Mouse (Mus musculus): ENCODE data around the gene Irak4. TPM values are rescaled to one million over a fixed set of nuclear protein-coding genes. Genes with fewer than 3 reads are reported as not detected.
A peak's percentile ranks its signal among the peaks of the same experiment; 100 is the strongest.

The Irak4 gene
- polyA plus RNA-seq (2015; fragmentation: Nextera tagmentation; extraction: Ambion mirVana), result 1.7 and 1.8 TPM in 2 replicates

- Histone ChIP-seq H3K36me3 (ENCODE audit: poor library complexity, severe bottlenecking) (no peaks in the 10 kb centered on the region), H3K27ac (no peak within 1 kb of the TSS)
- 0% methylated on average over 44 of the region's 45 CpGs for WGBS
These were observed at the start of gene Irak4, which contains the start of gene Pus7l for GRCm38 (mm10) chr15:94543409-94544051. Gene Irak4 (plus strand): TSS chr15:94543643. Gene Pus7l (minus strand): TSS chr15:94543547.

GRCm38 (mm10) chr15:94494445-94494844 lies 49.0 kb upstream of the Irak4 start:
- no peaks in the 10 kb centered on the region for H3K9me3 ChIP-seq (replicated peaks)
- no peak overlapping the region for H3K27ac ChIP-seq
- no peaks in the 10 kb centered on the region for H3K27me3 ChIP-seq
- ATAC-seq, result no peak
- no peaks in the 10 kb centered on the region for H3K4me1 ChIP-seq
- no peak overlapping the region for H3K9ac ChIP-seq
- 92% methylated on average over 1 of the region's 1 CpGs for WGBS
- no peak overlapping the region for H3K4me3 ChIP-seq
- no peak overlapping the region for H3K4me2 ChIP-seq
- no peaks in the 10 kb centered on the region for H3K36me3 ChIP-seq (ENCODE audit: poor library complexity, severe bottlenecking)

More at GRCm38 (mm10) chr15:94543409-94544051, at the start of gene Irak4, which contains the start of gene Pus7l:
- peak; percentile 99 for ATAC-seq
- Histone ChIP-seq H3K4me3 (peak within 1 kb of the TSS; percentile 80), H3K9me3 (replicated peaks) (no peaks in the 10 kb centered on the region), H3K9ac (peak within 1 kb of the TSS; percentile 73), H3K4me2 (peak within 1 kb of the TSS; percentile 71), H3K27me3 (no peaks in the 10 kb centered on the region), H3K4me1 (peaks cover 7% of the 10 kb centered on the region)

- no peak for ATAC-seq
- H3K27ac ChIP-seq, result no peak overlapping the region
- no peaks in the 10 kb centered on the region for H3K27me3 ChIP-seq
- no peak overlapping the region for H3K4me2 ChIP-seq
- H3K9me3 ChIP-seq (replicated peaks), result no peaks in the 10 kb centered on the region
- H3K9ac ChIP-seq, result no peak overlapping the region
- H3K36me3 ChIP-seq (ENCODE audit: poor library complexity, severe bottlenecking), result no peaks in the 10 kb centered on the region
- 77% methylated on average over 10 of the region's 10 CpGs for WGBS
- H3K4me1 ChIP-seq, result no peaks in the 10 kb centered on the region
- no peak overlapping the region for H3K4me3 ChIP-seq
These were observed 47.5 kb upstream of the Irak4 start for GRCm38 (mm10) chr15:94495936-94496335.

- no peaks in the 10 kb centered on the region for H3K36me3 ChIP-seq (ENCODE audit: poor library complexity, severe bottlenecking)
- WGBS, result 92% methylated on average over 1 of the region's 1 CpGs
- H3K9me3 ChIP-seq (replicated peaks), result no peaks in the 10 kb centered on the region
- H3K9ac ChIP-seq, result no peak overlapping the region
- no peak overlapping the region for H3K27ac ChIP-seq
- H3K4me2 ChIP-seq, result no peak overlapping the region
- ATAC-seq, result no peak
- H3K4me3 ChIP-seq, result no peak overlapping the region
- H3K4me1 ChIP-seq, result peaks cover 8% of the 10 kb centered on the region
- no peaks in the 10 kb centered on the region for H3K27me3 ChIP-seq
These were observed 44.2 kb upstream of the Irak4 start for GRCm38 (mm10) chr15:94499260-94499659.

GRCm38 (mm10) chr15:94503451-94504215 lies 39.8 kb upstream of the Irak4 start:
- H3K9me3 ChIP-seq (replicated peaks), result no peaks in the 10 kb centered on the region
- no peaks in the 10 kb centered on the region for H3K36me3 ChIP-seq (ENCODE audit: poor library complexity, severe bottlenecking)
- H3K27ac ChIP-seq, result no peak overlapping the region
- no peaks in the 10 kb centered on the region for H3K27me3 ChIP-seq
- H3K9ac ChIP-seq, result no peak overlapping the region
- H3K4me3 ChIP-seq, result no peak overlapping the region
- H3K4me2 ChIP-seq, result no peak overlapping the region
- ATAC-seq, result peak; percentile 33; the same call in 1 of the 2 replicates
- H3K4me1 ChIP-seq, result peaks cover 11% of the 10 kb centered on the region
- 56% methylated on average over 12 of the region's 12 CpGs for WGBS

- Histone ChIP-seq H3K27me3 (no peaks in the 10 kb centered on the region), H3K36me3 (ENCODE audit: poor library complexity, severe bottlenecking) (peaks cover 2% of the 10 kb centered on the region; the same call in 1 of the 2 replicates), H3K4me2 (no peak overlapping the region), H3K9me3 (replicated peaks) (no peaks in the 10 kb centered on the region), H3K4me3 (no peak overlapping the region), H3K4me1 (no peaks in the 10 kb centered on the region), H3K27ac (no peak overlapping the region), H3K9ac (no peak overlapping the region)
- WGBS, result 80% methylated on average over 16 of the region's 16 CpGs
- no peak for ATAC-seq
These were observed 25.4 kb upstream of the Irak4 start for GRCm38 (mm10) chr15:94517913-94518491.

- Histone ChIP-seq H3K9ac (no peak overlapping the region), H3K9me3 (replicated peaks) (no peaks in the 10 kb centered on the region), H3K27me3 (no peaks in the 10 kb centered on the region), H3K4me1 (no peaks in the 10 kb centered on the region), H3K4me2 (no peak overlapping the region), H3K36me3 (ENCODE audit: poor library complexity, severe bottlenecking) (peaks cover 6% of the 10 kb centered on the region; the same call in 1 of the 2 replicates), H3K27ac (no peak overlapping the region), H3K4me3 (no peak overlapping the region)
- 48% methylated on average over 9 of the region's 9 CpGs for WGBS
- ATAC-seq, result peak; percentile 67
These were observed 23.1 kb upstream of the Irak4 start for GRCm38 (mm10) chr15:94520205-94520900.

- Histone ChIP-seq H3K27ac (no peak overlapping the region), H3K27me3 (no peaks in the 10 kb centered on the region), H3K4me2 (no peak overlapping the region), H3K9ac (no peak overlapping the region), H3K9me3 (replicated peaks) (no peaks in the 10 kb centered on the region), H3K4me1 (no peaks in the 10 kb centered on the region), H3K36me3 (ENCODE audit: poor library complexity, severe bottlenecking) (peaks cover 6% of the 10 kb centered on the region; the same call in 1 of the 2 replicates), H3K4me3 (no peak overlapping the region)
- 0 out of 2 replicates have a peak, but pooled peaks have one; percentile 16 for ATAC-seq
- 83% methylated on average over 5 of the region's 5 CpGs for WGBS
These were observed 22.5 kb upstream of the Irak4 start for GRCm38 (mm10) chr15:94520959-94521358.

- no peak overlapping the region for H3K4me3 ChIP-seq
- no peaks in the 10 kb centered on the region for H3K27me3 ChIP-seq
- no peaks in the 10 kb centered on the region for H3K9me3 ChIP-seq (replicated peaks)
- no peaks in the 10 kb centered on the region for H3K4me1 ChIP-seq
- no peak for ATAC-seq
- no peak overlapping the region for H3K9ac ChIP-seq
- peaks cover 6% of the 10 kb centered on the region; the same call in 1 of the 2 replicates for H3K36me3 ChIP-seq (ENCODE audit: poor library complexity, severe bottlenecking)
- H3K27ac ChIP-seq, result no peak overlapping the region
- 91% methylated on average over 28 of the region's 28 CpGs for WGBS
- no peak overlapping the region for H3K4me2 ChIP-seq
These were observed 20.2 kb upstream of the Irak4 start for GRCm38 (mm10) chr15:94523251-94523650.

GRCm38 (mm10) chr15:94524956-94525355 lies 18.5 kb upstream of the Irak4 start:
- H3K36me3 ChIP-seq (ENCODE audit: poor library complexity, severe bottlenecking), result peaks cover 6% of the 10 kb centered on the region; the same call in 1 of the 2 replicates
- ATAC-seq, result no peak
- H3K9me3 ChIP-seq (replicated peaks), result no peaks in the 10 kb centered on the region
- no peak overlapping the region for H3K27ac ChIP-seq
- H3K9ac ChIP-seq, result no peak overlapping the region
- no peaks in the 10 kb centered on the region for H3K27me3 ChIP-seq
- 86% methylated on average over 12 of the region's 12 CpGs for WGBS
- H3K4me1 ChIP-seq, result no peaks in the 10 kb centered on the region
- no peak overlapping the region for H3K4me3 ChIP-seq
- no peak overlapping the region for H3K4me2 ChIP-seq

GRCm38 (mm10) chr15:94530519-94530918 lies 12.9 kb upstream of the Irak4 start:
- H3K4me2 ChIP-seq, result no peak overlapping the region
- H3K27ac ChIP-seq, result no peak overlapping the region
- 85% methylated on average over 3 of the region's 3 CpGs for WGBS
- no peak overlapping the region for H3K9ac ChIP-seq
- no peaks in the 10 kb centered on the region for H3K4me1 ChIP-seq
- no peaks in the 10 kb centered on the region for H3K27me3 ChIP-seq
- ATAC-seq, result no peak
- no peaks in the 10 kb centered on the region for H3K9me3 ChIP-seq (replicated peaks)
- H3K36me3 ChIP-seq (ENCODE audit: poor library complexity, severe bottlenecking), result no peaks in the 10 kb centered on the region
- no peak overlapping the region for H3K4me3 ChIP-seq

Data from forebrain, embryonic 13.5 days (tissue).